Mouse (Mus musculus): Measurements from ENCODE around the gene Trp73.

Gene Trp73

DNA sequence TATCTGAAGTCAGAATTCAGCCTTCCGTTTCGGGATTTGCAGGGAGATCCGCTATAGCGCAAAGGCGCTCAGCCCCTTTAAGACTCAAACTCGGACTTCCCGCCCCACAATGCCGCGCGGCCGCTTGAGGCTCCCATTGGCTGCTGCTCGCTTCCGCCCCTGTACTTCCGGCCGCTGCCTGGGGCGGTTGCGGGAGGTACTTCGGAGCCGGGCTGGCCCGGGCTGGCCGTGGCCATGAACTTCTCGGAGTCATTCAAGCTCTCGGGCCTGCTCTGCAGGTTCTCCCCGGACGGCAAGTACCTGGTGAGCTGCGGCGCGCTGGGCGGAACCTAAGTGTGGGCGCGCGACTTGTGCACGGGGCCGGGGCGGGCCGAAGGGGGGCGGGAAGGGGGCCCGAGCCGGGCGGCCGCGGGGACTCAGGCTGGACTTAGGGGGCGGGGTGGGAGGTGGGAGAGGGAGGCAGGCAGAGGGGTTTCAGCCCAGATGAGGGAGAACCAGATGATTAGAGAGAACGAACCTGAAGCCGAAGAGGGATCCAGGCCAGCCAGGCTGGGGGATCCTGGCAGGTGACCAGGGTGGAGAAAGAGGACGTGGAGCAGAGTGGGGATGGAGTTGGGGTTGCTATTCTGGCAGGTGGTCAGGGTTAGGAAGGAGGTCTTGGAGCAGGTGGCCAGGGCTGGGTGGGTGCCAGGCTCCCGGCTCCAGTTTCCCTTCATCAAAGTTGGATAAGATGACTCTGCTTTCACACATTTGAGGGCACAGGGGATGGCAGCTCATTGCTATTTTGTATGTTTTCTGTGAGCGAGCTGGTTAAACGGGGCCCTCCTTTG, 2.4 kb upstream of the Trp73 start, which contains the start of gene Wrap73:
Wrap73 (plus strand) TSS at position 162 of the 830 bp plus-strand sequence.
- DNase-seq (ENCODE audit: low read depth, low spot score) = peak; percentile 94

GRCm38 (mm10) chr4:154141009-154141867, 1.2 kb upstream of the Trp73 start:
- no peak for DNase-seq (ENCODE audit: low read depth, low spot score)

- no peak for DNase-seq (ENCODE audit: low read depth, low spot score)
Measured at GRCm38 (mm10) chr4:154140213-154141008, 403 bp upstream of the Trp73 start.

- no peak for DNase-seq (ENCODE audit: low read depth, low spot score)
Measured at GRCm38 (mm10) chr4:154139671-154140181, 282 bp downstream of the Trp73 start.

DNA sequence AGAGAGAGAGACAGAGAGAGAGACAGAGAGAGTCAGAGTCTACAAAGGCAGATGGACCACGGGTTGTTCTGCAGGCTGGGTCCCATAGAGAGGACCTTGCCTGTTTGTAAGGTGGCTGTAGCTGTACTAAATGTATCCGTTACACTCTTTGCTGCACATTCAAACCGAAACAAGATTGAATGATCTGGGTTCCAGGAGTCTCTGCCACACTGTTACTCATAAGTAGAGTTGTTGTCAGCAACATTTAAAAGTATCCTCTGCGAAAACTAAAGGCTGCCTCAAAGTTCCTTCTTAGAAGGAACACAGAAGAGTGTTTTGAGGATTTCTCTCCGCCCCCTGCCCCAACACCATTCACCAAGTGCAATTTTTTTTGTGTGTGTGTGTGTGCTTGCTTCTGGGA, 2.9 kb downstream of the Trp73 start:
- DNase-seq (ENCODE audit: low read depth, low spot score) = no peak

DNA sequence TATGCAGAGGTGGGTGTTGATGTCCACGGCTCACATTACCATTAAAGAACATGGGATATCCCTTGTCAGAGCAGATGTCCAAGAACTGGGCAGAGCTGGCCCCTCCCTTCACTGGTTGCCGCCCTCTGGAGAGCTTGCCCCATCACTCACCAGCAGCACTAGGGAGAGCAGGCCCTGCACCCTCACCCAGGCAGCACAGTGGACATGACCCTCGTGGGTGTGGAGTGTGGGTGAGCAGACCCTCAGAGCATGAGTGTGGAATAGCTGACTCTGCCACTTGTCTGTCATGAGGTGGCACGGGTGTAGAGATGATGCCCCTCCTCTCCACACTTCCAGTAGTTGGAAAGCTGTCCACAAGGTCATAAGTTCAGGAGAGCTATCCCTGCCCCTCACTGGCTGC, 5.2 kb downstream of the Trp73 start:
- no peak for DNase-seq (ENCODE audit: low read depth, low spot score)

DNA sequence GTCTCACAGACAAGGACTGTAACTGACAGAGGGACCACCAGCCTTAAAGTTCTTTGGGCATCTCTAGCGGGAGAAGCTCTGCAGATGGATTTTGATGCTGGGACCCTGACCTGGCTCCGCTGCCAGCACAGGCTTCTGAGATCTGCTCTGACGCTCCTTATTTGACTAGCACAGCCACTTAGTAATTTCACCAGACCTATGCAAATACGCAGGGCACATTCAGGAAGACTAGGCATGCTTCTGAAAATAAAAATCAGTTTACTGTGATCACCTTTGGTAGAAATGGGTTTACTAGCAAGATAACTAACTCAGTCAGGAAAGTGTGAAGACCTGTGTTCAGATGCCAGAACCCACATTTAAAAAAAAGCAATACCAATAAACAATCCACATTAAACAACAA, 8.1 kb downstream of the Trp73 start:
- no peak for DNase-seq (ENCODE audit: low read depth, low spot score)

- DNase-seq (ENCODE audit: low read depth, low spot score) = no peak
Measured at GRCm38 (mm10) chr4:154129950-154130349, 10.1 kb downstream of the Trp73 start.

DNA sequence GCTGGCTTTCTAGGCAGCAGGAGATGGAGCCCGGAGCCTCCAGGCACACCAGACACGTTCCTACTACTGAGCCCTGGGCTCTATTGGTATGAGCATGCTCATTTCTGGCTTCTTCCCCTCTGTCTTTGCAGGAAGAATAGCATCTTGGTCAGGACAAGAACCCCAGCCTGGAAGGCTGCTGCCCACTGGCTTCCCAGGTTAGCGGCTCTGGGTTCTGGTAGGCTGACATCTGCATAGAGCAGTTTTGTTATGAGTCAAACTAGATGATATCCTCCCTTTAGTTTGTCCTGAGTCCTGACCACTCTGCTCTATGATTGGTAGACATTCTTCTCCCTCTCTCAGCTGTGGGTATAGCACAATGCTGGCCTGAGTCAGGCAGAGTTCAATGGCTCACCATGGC, 12.7 kb downstream of the Trp73 start:
- no peak for DNase-seq (ENCODE audit: low read depth, low spot score)

DNA sequence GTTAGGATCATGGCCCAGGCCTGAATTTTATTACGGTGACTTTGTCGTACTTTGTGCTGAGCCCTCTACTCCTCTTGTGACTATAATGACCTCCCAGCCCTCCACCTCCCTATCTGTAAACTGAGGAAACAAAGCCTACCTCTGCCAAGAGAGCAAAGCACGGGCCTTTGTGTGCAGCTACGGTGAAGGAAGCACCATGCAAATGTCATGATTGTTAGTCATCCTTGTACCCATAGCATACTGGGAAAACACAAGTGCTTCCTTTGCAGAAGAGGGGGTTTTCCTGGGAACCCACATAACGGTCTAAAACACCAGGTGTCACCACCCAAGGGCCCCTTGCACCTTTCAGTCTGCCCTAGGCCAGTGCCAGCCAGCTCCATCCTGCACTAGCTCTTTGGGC, 14.8 kb downstream of the Trp73 start:
- DNase-seq (ENCODE audit: low read depth, low spot score) = no peak

DNA sequence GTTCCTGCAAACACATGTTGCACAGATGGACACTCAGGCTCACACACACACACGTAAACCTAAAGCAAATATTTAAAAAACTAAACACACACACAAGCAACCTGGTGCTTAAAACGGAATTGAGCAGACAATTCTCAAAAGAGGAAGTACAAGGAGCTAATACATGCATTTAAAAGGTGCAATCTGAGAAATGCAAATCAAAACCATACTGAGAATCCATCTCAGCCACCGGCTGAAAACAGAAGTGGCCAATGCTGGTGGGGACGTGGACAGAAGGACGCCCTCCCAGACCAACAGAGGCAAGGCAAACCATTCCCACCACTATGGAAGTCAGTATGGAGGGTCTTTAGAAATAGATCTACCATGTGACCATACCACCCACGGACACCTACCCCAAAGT, 16.5 kb downstream of the Trp73 start:
- no peak for DNase-seq (ENCODE audit: low read depth, low spot score)

DNA sequence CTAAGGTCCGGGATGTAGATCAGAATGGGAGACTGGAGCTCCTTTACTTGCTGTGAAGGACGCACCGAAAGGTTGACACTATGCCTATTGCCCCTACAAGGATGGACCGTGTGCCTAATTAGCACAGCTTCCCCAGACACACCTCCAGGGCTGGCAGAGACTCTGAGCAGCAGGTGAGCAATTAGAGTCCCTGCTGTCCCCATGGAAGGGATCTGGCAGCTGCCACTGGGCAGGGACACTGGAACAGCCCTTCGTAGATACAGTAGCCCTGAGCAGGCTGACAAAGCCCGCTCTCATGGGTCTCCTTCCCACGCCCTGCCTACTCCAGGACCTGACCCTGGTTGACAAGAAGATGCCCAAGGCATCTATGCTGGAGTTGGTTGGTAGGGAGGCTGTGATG, 17.6 kb downstream of the Trp73 start:
- DNase-seq (ENCODE audit: low read depth, low spot score) = no peak

DNA sequence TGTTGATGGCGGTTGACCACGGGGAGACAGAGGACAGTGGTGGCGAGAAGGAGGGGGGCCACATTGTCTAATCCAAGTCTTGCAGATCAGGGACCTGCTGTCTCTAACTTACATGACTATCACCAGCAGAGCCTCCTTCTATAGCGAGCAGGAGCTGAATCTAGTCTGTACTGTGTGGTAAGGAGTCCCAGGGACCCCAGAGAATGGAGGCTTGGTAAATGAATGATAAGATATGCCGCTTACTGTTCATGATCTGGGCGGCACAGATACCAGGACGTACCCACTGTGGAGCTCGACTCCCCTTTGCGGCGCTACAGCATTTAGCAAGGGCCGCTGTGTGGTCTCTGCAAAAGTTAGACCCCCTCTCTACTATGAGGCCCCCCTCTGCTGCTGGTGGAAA, 18.2 kb downstream of the Trp73 start:
- no peak for DNase-seq (ENCODE audit: low read depth, low spot score)

GRCm38 (mm10) chr4:154119208-154119607, 20.8 kb downstream of the Trp73 start:
- no peak for DNase-seq (ENCODE audit: low read depth, low spot score)

- no peak for DNase-seq (ENCODE audit: low read depth, low spot score)
Measured at GRCm38 (mm10) chr4:154118782-154119181, 21.2 kb downstream of the Trp73 start.

DNA sequence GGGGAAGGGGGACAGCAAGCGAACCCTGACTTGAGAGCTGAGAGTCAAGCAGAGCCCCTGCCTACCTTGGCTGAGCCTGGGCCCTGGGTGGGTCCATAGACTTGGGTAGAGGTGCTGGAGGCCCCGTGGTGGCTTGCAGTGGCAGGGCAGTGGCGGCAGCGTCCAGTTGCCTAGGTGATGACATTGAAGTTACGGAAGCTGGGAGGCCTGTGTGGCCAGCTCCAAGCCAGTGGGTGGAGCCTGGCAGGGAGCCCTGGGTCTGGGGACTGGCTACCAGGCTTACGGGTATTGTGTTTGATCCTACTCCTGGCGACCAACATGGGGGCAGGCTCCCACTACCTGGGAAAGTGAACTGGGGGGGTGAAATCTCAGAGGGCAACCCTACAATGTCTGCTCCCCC, 23.6 kb downstream of the Trp73 start:
- DNase-seq (ENCODE audit: low read depth, low spot score) = no peak

DNA sequence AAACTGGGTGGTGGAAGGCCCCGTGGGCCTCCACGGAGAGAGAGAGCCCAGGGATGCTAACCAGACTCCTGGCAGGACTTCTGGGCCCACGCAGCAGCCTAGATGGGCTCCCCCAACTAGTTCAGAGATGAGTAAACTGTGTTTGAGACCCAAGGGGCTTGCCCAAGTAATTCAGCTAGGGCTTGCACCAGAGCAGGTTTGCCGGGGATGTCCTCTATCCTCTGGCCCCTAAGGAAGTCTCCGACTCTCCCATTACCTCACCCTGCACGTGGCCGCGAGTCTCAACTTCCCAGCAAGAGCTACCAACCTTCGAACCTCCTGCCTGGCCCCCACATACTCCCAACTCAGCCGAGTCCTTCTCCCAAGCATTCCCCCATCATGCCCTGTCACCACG, 30.2 kb downstream of the Trp73 start:
- DNase-seq (ENCODE audit: low read depth, low spot score) = no peak

DNA sequence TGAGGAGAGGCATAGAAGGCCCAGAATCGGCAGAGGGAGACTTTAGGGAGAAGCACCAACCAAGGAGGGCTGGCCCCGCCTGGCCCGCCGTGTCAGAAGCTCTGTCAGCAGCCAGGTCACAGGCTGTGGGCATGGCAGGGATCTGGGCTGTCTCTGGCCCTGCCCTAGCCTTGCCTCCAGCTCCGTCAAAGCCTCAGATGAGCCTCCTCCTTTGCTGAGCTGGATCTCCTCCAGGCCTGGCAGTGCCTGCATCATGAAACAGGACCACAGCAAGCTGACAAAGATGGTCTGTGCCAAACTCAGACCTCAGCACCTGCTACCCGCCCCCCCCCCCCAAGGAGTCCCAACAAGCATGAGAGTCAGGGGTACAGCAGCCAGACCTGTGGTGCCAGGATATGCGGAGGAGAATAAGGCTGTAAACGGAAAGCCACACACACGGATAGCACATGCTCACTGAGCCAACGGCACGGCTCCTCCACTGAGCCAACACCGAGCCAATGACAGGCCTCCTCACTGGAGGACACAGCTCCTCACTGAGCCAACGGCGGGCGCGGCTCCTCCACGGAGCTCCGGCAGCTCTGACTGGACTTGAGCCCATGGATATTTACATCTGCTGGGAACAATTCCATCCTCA, 30.7 kb downstream of the Trp73 start:
- DNase-seq (ENCODE audit: low read depth, low spot score) = no peak

DNA sequence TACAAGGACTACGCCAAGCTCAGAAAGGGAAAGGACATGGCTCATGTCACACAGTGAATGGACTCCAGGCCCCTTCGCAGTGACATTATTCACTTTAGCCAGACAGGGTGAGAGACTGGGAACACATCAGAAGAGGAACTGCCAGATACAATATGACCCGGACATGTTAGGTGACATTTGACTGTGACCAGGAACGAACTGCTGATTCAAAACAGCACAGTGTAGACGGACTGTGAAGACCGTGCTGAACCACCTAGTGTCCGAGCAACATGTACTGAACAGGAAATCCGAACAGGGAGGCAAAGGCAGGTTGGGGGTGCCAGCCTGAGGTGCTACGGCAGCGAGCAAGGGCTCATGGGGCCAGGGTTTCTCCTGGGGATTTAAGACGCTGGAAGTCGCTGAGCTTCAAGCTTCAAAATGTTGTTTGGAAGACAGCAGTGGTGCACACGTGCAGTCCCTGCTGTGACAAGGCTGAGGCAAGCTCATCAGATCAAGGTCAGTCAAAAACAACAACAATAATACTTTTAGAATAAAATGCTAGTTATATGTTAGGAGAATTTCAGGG, 33.4 kb downstream of the Trp73 start:
- no peak for DNase-seq (ENCODE audit: low read depth, low spot score)

DNA sequence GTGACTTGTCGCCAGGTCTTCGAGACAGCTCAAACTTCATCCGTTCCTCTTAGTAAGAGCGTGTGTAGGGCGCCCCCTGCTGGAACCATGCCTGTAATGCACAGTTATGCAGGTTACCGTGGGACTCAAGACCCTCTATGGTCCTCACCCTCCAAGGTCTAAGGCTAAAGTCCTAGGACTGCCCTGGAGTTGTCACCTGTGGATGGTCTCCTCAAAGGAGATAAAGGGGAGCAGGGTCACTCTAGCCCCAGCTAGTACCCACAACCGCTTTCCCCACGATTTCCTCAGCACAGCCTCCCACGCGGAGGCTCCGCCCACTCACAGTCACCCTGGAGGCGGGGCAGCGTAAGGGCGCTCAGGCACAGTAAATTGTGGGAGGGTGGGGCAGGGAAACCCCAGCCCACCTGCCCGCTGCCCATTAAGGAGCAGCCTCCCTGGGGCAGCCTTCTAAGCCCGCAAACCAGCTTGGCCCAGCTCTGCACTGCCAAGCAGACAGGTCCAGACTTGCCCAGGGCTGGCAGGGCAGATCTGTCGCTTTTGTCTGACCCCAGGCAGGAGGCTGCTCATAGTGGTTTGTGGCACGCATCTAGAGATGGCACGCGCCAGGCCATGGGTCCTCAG, 34.5 kb downstream of the Trp73 start:
- peak; percentile 82 for DNase-seq (ENCODE audit: low read depth, low spot score)
